Mouse (Mus musculus) embryo, embryonic 9.5 days (tissue): ENCODE data around the gene Sun1.

ENCODE experiments used
- DNase-seq: peaks from one replicate; pipeline ENCODE4 v3.0.0-alpha.2; 2017; ENCODE audit errors: extremely low spot score

Gene Sun1

GRCm38 (mm10) chr5:139251736-139252080, 51.3 kb downstream of the Sun1 start:
- no peak for DNase-seq

- peak; percentile 98 for DNase-seq
Observed at GRCm38 (mm10) chr5:139252081-139252909, 51.9 kb downstream of the Sun1 start, which contains the start of gene Get4. Gene Get4 (plus strand): TSS chr5:139252324.

GRCm38 (mm10) chr5:139252910-139253245, 52.4 kb downstream of the Sun1 start:
- no peak for DNase-seq

GRCm38 (mm10) chr5:139253301-139253741, 52.9 kb downstream of the Sun1 start:
- no peak for DNase-seq

GRCm38 (mm10) chr5:139254938-139255337, 54.5 kb downstream of the Sun1 start:
- no peak for DNase-seq

- DNase-seq: no peak
Observed at GRCm38 (mm10) chr5:139255777-139256176, 55.3 kb downstream of the Sun1 start.

GRCm38 (mm10) chr5:139256211-139256765, 55.9 kb downstream of the Sun1 start:
- DNase-seq: no peak

GRCm38 (mm10) chr5:139257265-139257664, 56.8 kb downstream of the Sun1 start:
- DNase-seq: no peak

GRCm38 (mm10) chr5:139257818-139258217, 57.4 kb downstream of the Sun1 start:
- DNase-seq: no peak

GRCm38 (mm10) chr5:139258371-139259035, 58.1 kb downstream of the Sun1 start:
- DNase-seq: no peak

GRCm38 (mm10) chr5:139259853-139260252, 59.4 kb downstream of the Sun1 start:
- DNase-seq: no peak

GRCm38 (mm10) chr5:139261403-139261802, 61.0 kb downstream of the Sun1 start:
- DNase-seq: no peak

- no peak for DNase-seq
Observed at GRCm38 (mm10) chr5:139267661-139268060, 67.2 kb downstream of the Sun1 start.

- no peak for DNase-seq
Observed at GRCm38 (mm10) chr5:139270806-139271521, 70.5 kb downstream of the Sun1 start.

GRCm38 (mm10) chr5:139271994-139272554, 71.6 kb downstream of the Sun1 start:
- DNase-seq: no peak

GRCm38 (mm10) chr5:139277287-139277686, 76.8 kb downstream of the Sun1 start:
- no peak for DNase-seq

- DNase-seq: no peak
Observed at GRCm38 (mm10) chr5:139281373-139282112, 81.1 kb downstream of the Sun1 start.

GRCm38 (mm10) chr5:139282191-139282590, 81.8 kb downstream of the Sun1 start:
- DNase-seq: peak; percentile 82

- no peak for DNase-seq
Observed at GRCm38 (mm10) chr5:139283460-139284180, 83.2 kb downstream of the Sun1 start.

- DNase-seq: no peak
Observed at GRCm38 (mm10) chr5:139285383-139286067, 85.1 kb downstream of the Sun1 start.
